ENCODE assay signal across 15 mouse cellular contexts in the genomic region with DNA sequence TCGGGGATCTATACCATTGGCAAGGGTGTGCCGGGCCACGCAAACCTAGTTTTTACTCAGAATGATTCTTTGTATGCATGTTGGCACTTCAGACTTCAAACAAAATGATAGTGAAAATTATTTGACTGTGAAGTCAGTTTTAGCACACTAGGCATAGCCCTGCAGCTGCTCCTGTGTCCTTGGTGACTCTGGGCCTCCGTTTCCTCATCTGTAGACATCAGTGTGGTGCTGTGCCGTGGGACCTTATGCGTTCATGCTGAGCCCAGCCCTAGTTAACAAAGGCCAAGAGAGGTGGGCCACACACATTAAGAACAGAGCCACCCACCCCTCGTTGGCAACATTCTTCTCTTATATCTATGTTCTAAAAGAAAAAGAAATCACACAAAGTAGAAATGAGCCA.
"Had no signal": no experiment of that assay in that cellular context is flagged by ENCODE, and none has a peak within 500 bp of the region (broad histone marks: within the 10 kb centered on the region; RNA-seq: fewer than 3 reads in every experiment).

No protein-coding gene starts in this region.

- H3K4me3 ChIP-seq: liver, embryonic 13.5 days; liver, embryonic 15.5 days; lung, embryonic 15.5 days; megakaryocyte, embryonic 14.5 days; midbrain, embryonic 12.5 days; midbrain, embryonic 15.5 days; neural tube, embryonic 12.5 days; stomach, embryonic 15.5 days had no signal

- DNase-seq: liver, embryonic 13.5 days; liver, postnatal 0 days; lung, adult 2 months; lung, postnatal 14 days; lung, postnatal 36 days; right cerebral cortex, postnatal 14 days had no signal

- H3K36me3 ChIP-seq: liver, embryonic 13.5 days; liver, embryonic 15.5 days; lung, embryonic 15.5 days; neural tube, embryonic 12.5 days; stomach, embryonic 15.5 days had no signal

- H3K27me3 ChIP-seq: liver, embryonic 13.5 days; liver, embryonic 15.5 days; lung, embryonic 15.5 days; megakaryocyte, embryonic 14.5 days; midbrain, embryonic 12.5 days; midbrain, embryonic 15.5 days; neural tube, embryonic 12.5 days; stomach, embryonic 15.5 days had no signal

- H3K4me1 ChIP-seq: lung, embryonic 15.5 days; midbrain, embryonic 15.5 days; neural tube, embryonic 12.5 days; stomach, embryonic 15.5 days had no signal

- H3K9ac ChIP-seq: liver, embryonic 13.5 days; liver, embryonic 15.5 days; liver, postnatal 0 days; lung, embryonic 15.5 days; midbrain, embryonic 12.5 days; midbrain, embryonic 15.5 days; neural tube, embryonic 12.5 days; stomach, embryonic 15.5 days had no signal

- H3K27ac ChIP-seq: liver, embryonic 13.5 days; liver, embryonic 15.5 days; lung, embryonic 15.5 days; macrophage; midbrain, embryonic 12.5 days; midbrain, embryonic 15.5 days; neural tube, embryonic 12.5 days; stomach, embryonic 15.5 days; stomach, postnatal 0 days had no signal
